Mouse (Mus musculus) right cerebral cortex, postnatal 25 days (tissue): ENCODE measurements around the gene Pacsin2.

Experiments used
- DNase-seq: peaks from one replicate; pipeline ENCODE4 v3.0.0; 2022

Gene Pacsin2

DNA sequence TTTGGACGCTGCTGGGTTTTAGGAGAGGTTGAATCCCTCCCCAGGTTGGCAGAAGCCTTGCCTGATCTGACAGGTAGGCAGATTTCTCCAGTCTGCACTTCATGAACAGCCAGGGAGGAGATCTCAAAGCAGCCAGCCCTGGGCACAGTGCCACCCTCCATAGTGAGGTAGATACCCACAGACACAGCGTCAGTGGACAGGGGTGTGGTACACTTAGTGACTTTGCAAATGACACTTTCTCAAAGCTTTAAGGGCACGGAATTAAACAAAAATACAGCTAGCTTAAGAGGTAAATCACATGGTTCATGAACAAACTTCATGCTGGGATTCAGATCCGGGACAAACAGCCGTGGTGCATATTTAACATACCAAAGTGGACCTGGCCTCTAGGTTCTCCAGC, 15.8 kb downstream of the Pacsin2 start:
- DNase-seq: no peak

DNA sequence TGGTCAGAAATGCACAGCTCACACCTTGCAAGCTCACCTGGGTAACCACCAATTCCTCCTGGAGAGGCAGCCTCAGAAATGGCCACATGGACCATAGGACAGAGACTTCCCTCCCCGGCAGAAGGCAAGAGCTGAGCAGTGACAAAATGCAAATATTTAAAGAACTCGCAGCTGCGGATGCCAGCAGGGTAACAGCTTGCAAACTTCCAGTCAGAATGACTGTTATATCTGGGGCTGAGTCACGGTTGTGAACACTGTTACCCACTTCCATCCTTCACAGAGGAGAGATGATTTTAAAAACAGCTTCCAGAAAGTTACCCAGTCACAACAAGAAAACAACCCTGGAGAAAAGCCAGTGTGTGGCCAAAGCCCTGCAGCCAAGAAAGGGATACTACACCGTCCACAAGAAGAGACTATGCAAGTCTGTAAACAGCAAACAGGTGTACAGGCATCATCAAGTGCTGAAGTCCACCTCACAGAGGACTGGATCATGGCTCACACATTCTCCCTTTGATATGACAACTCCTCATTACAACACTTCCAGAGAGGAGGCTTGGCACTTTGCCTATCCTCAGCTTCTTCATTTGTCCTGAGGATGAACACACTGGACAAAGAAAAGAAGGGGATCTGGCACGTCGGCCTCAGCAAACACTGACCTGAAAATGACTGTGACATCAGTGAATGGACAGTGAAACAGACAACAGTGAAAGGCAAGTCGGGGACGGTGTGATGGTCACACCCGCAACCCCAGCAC, 16.4 kb downstream of the Pacsin2 start:
- peak; percentile 71 for DNase-seq

DNA sequence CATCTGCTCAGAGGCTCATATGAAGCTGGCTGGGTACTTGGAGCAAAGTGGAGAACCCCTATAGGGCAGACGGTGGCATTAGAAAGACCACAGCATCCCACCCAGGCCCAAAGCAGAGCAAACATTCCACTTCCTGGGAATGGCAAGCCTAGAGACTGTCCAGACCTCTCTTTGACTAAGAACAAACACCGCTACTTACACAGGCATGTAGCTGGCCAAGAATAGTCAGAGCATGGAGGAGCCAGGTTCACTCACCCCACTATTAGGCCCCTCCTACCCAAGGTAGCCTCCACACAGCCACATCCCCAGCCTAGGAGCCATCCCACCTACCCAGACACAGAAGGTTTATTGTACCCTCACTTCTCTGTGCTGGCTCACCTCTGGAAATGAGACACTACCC, 18.5 kb downstream of the Pacsin2 start:
- no peak for DNase-seq

DNA sequence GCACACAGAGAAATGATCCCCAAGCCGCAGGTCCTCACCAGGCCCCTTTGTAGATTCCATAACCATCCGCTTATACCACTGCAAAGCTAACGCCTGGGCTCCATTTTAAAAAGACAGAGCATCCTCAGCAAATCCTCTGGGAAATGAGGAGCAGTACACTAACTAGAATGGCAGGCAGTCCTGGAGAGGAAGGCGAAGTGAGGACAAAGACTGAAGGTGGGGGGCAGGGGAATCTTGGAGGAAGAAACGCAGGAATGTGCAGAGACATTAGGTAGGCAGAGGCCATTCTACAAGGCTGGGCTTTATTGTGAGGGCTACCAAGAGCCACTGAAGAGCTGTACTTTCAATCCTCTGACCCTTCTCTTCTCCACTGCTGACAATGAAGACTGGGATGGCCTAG, 19.0 kb downstream of the Pacsin2 start:
- no peak for DNase-seq

DNA sequence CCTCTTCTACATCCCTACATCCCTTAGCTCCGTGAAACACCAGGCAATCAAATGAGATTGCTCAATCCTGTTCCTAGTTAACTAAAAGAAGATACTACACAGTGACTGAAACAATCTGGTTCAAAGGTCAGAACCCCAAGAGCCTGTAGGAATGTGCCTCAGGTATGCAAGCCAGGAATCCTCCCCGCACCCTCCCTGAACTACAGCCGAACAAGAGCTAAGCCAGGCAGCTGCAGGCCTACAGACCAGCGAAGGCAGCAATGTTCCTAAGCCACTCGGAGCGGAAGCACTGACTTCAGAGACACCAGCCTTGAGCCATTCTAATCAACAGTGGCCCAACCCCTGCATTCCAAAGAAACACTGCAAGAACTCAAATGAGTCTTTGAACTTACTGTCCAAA, 20.0 kb downstream of the Pacsin2 start:
- DNase-seq: no peak

DNA sequence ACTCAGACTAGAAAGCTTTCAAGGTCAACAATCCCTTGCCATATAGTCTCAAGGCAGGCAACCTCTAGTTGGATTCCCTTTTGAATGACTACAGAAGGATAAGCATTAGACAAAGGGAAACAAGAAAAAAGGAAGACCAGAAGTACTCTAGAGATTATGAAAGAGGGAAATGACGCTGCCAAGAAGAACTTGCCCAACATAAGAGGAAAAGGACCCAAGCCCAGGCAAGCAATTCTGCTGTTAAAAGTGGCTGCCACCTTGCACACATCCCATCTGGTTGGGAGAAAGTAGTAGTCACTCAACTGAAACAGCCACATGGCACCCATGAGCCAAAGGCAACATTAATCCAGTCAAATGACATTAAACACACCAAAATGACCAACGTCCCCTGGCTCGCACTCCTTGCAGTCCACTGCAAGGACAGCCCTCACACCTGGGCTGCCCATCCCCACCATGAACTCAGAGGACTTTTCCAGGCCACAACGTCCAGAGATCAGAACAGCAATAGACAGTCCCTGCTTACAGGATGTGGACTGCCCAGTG, 21.8 kb downstream of the Pacsin2 start:
- DNase-seq: no peak

DNA sequence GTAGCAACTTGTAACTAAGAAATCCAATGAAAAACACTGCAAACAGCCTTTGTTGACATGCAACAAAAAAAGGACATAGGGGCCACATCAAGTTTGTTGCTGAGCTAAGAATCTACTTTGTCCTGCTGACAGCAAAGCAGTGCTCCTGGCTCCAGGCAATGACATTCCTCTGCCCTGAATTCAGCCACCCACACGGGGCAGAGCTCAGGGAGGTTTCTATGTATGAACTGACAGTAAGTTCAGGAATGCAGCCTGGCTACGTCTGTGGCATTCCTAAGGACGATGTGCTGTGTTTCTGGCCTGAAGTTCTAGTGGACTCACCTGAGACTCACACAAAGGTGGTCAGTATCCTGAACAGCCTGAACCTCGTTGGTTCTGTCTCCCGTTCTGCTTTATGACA, 23.7 kb downstream of the Pacsin2 start:
- DNase-seq: no peak

DNA sequence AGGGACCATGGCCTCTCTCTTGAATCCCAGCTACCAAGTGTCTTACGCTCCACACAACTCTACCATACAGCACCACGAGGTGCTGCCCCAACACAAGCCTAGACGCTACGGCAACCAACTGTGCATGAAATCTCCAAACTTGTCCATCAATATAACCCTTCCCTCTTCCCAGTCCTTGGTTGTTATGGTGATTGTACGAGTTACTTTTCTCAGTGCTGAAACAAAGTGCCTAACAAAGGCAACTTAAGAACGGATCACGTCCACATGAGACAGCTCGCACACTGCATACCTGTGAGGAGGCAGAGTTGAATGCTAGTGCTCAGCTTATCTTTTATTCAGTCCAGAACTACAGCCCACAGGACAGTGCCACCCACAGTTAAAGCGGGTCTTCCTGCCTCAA, 27.9 kb downstream of the Pacsin2 start:
- no peak for DNase-seq

DNA sequence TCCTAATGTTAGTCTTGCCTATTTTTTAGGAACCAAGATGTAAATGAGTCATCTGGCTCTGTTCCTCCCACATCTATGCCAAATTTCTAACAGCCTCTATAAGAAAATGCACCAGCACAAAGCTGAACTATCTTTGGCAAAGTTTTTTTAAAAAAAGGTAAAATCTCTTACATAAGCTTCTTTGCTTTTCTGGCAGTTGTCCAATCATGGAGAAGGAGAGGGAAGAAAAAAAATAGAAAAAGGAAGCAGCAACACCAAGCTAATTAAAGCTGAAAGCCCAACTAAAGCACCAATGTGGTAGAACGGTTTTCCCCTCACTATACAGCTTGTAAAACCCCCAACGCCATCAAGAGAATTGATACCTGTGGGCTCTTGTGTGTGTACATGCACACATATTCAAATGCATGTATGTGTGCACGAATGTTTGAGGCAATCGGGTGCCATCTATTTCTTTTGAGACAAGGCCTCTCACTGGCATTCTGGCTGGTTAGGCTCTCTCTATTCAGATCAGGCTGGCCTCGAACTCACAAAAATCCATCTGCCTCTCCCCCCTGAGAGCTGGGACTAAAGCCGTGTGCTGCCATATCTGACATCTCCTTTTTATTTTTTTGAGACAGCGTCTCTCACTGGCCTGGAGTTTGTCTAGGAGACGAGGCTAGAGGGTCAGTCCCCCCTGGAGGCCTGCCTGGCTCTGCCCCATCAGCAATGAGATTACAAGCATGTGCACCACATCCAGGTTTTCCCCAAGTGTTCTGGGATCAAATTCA, 28.9 kb downstream of the Pacsin2 start:
- peak; percentile 16 for DNase-seq

DNA sequence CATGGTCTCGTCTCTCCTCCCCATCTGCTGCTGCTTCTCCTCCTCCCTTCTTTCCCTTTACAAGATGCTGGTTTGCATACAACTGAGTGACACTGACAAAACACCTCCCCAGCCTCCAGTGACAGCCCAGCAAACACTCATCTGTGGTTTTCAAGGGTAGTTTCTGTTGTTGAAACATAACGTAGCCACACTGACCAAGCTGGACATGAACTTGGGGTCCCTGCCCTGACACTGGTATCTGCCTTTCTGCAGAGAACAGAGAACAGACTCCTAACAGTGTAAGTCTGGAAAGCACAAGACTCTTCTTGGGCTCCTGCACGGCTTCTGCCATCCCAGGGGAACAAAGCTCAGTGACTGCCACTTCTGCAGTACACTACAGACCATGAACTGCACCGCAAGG, 29.7 kb downstream of the Pacsin2 start:
- no peak for DNase-seq

DNA sequence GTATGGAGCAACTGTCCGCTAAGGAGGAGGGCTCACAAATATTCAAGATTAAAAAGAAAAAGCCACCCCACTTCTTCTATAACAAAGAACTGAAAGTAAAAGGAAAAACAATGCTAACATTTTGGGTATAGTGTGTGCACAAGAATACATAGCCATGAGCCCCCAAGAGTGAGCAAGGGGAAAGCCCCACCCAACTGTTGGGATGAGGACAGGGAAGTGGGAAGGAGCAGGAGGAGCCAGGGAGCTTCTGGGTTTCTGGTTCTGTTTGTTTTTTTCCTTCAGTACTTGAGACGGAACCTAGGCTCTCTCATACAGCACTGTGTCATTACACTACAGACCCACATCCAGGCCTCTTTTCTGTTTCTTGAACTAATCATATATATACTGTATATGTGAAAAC, 31.1 kb downstream of the Pacsin2 start:
- no peak for DNase-seq

DNA sequence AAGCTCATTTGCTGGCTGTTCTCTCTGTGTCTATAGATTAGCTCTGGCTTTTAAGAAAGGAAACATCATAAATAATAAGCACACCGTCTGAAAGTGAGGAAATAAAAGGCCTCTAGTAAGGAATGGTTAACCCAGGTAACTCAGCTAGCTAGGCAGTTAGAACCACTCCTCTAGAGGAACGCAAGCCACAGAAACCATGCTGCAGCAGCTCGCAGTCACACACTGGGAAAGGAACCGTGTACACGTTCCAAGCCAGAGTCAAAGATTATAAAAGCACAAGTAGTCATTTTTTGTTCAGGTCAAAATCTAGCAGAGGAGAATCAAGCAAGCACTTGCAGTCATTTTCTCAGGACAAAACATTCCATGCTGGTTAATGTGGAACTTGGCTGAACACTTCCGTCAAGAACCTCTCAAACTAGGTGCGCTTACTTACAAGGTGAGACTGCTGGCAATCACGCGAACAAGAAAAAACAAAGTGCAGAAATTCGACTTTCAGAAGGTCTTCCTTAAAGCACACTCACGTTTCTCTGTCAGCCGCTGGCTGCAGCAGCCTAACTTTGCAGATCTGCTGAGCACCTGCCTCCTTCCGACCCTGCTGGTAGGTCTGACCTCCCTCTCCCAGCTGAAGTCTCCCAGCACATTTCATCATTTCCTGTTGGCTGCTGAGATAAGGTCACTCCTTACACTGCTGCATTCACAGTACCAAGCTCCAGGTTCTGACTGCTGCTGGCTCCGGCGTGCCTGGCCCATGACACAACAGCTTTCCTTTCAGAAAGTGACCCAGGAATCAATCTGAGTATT, 32.0 kb downstream of the Pacsin2 start:
- DNase-seq: no peak

DNA sequence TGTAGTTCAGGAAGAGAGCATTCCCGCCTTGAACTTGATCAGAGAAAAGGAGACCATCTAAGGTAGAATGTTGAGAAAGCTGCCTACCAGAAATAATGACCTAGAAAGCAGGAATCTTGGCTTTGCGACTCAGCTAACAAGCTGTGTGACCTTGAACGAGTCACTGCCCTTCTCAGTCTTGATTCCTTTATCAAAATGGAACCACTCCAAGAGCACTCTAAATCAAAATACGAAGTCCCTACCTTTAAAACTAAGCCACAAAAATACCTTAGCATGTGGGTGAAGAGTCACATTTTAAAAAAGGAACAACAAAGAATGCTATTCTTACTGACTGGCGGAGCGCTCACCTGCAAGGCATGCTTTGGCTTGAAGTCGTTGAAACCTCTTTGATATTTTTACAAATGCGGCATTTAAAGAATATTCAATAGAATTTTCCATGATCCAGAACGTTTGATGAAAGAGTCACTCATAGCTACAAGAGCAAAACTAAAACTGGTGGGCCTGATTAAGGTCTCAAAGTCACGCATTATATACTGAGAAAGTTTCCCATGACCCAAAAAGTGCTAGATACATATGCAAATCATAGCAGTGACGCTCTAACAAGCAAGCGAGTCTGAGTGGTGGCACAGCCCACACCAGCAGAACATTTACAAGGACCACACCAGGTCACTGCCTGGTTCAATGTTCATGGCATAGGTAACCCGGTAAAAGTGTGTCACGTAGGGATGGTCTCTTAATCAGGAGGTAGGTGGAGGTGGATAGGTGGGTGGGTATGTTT, 33.2 kb downstream of the Pacsin2 start:
- no peak for DNase-seq

DNA sequence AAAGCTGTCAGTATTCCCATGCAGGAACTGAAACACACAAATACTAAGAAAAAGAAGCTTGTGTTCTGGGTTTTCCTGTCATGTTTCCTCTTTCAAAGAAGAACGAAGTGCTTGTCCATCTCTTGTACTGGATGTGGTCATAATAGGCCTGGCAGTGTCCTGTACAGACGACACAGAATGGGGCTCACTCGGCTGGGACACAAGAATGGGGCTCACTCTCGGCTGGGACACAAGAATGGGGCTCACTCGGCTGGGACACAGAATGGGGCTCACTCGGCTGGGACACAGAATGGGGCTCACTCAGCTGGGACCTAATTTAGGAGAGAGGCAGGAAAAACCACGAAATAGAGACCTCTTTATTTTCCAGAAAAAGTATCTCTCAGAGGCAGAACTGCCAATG, 34.0 kb downstream of the Pacsin2 start:
- no peak for DNase-seq

DNA sequence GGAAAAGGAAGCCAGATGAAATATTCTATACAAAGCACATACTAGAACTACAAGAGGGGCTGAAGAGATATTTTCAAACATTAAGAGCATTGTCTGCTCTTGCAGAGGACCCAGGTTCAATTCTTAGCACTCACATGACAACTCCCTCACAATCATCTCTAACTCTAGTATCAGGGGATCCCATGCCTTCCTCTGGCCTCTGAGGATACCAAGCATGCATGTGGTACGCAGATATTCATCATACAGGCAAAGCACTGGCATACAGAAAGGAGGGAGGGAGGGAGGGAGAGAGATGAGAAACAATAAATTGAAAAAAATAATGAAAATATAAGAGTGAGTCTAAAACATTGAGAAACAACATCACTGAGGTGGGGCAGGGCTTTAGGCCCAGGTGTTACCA, 35.8 kb downstream of the Pacsin2 start:
- DNase-seq: no peak

DNA sequence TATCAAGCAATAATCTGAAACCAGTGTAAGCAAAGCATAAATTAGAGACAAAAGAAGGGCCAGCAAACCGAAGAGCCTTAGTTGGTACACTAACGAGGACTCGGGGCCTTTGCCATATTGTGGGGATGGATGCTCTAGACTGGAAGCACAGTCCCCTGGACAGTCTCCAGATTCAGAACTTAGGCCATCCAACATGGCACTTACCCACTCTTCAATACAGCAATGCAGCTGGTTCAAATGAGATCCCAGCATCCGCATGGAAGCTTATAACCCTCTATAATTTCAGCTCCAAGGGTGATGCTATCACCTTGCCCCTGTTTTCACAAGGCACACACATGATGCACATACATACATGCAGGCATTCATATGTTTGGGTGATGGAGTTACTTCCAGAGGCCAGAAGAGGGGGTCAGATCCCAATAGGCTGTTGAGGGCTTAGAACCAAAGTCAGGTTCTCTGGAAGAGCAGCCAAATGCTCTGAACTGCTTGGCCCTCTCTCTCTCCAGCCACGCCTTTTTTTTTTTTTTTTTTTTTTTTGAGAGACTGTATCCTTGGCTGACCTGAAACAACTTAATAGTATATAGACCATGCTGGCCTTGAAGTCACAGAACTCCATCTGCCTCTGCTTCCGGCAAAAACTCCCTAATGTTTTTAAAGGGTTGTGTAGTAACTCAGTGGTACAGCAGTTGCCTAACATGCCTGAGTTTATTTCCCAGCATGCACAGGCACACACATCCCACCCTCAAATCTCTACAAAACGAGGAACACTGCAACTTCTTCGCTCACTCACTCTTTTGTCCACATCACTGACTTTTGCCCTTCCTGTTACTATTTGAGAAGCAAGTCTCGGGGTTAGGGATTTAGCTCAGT, 36.9 kb downstream of the Pacsin2 start:
- no peak for DNase-seq

DNA sequence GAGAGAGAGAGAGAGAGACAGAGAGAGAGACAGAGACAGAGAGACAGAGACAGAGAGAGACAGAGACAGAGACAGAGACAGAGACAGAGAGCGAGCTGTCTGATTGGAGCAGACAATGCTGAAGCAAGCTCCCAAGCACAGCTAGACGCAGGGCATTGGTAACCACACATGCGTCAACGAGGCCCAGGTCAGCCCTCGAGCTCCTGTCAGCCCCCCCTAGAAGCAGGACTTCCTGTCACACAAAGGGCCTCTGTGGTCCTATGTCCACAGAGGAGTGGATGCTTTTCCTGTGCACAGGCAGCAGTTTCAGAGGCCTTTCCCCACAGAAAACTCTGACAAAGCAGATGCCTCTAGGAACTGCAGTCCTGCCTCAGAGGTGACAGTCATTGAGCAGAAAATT, 38.6 kb downstream of the Pacsin2 start:
- DNase-seq: no peak

DNA sequence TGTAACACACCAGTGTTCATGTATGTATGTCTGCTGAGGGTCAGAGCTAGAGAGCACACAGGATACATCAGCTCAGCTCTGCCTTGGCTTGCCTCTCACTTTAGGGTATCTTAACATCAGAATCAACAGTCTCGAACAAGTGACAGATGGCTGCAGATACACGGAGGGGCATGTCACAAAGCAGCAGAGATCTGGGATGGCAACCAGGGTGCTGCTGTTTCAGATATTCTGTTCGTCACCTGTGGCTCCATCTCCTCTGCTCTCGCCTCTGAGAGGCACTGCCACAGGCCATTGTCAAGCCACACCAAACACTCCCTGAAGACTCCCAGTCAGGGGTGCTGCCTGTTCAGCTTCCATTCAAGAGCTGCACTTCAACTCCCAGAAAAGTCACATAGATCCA, 39.1 kb downstream of the Pacsin2 start:
- no peak for DNase-seq

DNA sequence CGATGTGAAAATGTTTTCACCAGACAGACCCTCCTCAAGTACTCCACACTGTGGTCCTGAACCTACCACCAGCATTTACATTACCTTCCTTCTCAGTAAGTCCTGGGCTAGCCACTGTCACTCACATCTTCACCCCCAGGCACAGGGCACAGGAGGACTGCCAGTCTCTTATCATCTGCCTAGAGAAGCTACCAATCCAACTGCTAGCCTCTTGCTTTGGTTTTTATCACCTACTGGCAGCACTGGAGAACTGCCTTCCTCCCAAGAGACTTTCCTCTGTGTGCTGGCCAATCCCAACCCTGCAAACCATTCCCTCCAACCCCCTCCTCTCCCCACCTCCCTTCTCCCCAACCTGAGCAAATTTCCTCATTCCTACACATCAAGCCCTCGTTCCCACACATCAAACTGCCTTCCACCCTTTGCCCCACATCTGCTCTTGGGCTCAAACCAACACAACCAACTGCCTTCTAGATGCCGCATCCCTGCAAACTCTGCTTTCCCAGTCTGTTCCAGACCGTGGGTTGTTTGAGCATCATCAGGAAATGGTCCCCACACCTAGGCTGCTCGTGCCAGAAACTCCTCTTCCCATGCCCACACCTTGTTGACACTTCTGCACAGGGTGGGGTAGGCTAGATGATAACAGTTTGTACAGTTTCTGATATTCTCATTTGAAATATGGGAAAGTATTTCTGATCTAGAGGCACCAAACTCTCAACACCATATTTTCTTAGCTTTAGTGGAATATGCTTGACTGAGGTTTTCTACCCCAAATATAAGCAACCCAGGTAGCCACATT, 40.6 kb downstream of the Pacsin2 start:
- DNase-seq: no peak

DNA sequence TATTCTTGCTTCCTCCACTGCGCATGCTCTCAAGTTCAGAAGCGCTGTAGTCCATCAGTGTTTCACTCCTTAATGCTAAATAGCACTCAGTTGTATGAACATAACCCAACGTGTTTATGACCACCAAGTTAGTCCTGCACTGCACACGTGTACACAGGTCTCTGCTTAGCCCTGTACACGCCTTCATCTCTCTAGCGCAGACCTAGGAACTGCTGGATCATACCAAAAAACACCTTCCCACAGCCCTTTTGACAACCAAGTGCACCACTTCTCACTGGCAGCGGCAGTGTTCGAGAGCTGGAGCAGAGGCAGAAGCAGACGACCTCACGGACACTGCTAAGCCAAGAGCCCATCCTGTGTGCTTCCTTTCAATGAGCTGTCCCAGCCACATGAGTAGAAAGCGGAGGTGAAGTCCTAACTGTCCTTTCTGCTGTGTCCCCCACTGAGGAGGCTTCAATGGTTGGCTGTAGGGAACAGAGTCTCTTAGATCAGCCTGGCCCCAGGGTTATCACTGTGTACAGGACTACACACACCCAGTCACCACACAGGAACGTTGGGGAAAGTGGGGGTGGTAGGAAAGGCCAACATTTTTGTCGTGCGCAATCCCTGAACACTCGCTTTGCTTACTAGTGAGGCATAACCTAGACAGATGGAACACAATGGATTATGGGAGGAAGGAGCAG, 42.0 kb downstream of the Pacsin2 start:
- no peak for DNase-seq
